9 mouse cellular contexts compared by ENCODE assay signal in genomic region chr5:146424711-146425326, GRCm38 (mm10). TPM values are rescaled to one million over a fixed set of nuclear protein-coding genes. Genes with fewer than 3 reads are reported as not detected.
A peak's percentile ranks its signal among the peaks of the same experiment; 100 is the strongest.
DNase-seq lines count a peak whose midpoint lies in the region; ATAC-seq lines count a peak whose summit lies in the region.
"Had no signal": no experiment of that assay in that cellular context is flagged by ENCODE, and none has a peak within 500 bp of the region (broad histone marks: within the 10 kb centered on the region; RNA-seq: fewer than 3 reads in every experiment).

No protein-coding gene starts in this region.

- H3K27ac ChIP-seq in forebrain, embryonic 14.5 days (ENCODE audit: low read depth, low read length): no peak overlapping the region
- H3K27ac ChIP-seq in forebrain, embryonic 12.5 days: no peak overlapping the region

- 70% methylated on average over 8 of the region's 8 CpGs for WGBS in forebrain, embryonic 14.5 days
- WGBS in forebrain, embryonic 12.5 days: 79% methylated on average over 8 of the region's 8 CpGs

- no peak overlapping the region for H3K4me3 ChIP-seq in forebrain, embryonic 14.5 days (ENCODE audit: low read depth, low read length)
- H3K4me3 ChIP-seq in forebrain, embryonic 12.5 days (replicated peaks): no peak overlapping the region

- H3K4me1 ChIP-seq in forebrain, embryonic 14.5 days (ENCODE audit: control insufficient read depth, insufficient read depth, low read length): no peaks in the 10 kb centered on the region
- no peaks in the 10 kb centered on the region for H3K4me1 ChIP-seq in forebrain, embryonic 12.5 days

- no peaks in the 10 kb centered on the region for H3K9me3 ChIP-seq in forebrain, embryonic 14.5 days (replicated peaks; ENCODE audit: control insufficient read depth, low read length)
- H3K9me3 ChIP-seq in forebrain, embryonic 12.5 days: no peaks in the 10 kb centered on the region

- no peak overlapping the region for H3K4me2 ChIP-seq in forebrain, embryonic 14.5 days (ENCODE audit: low read length)
- H3K4me2 ChIP-seq in forebrain, embryonic 12.5 days: no peak overlapping the region

- H3K27me3 ChIP-seq in forebrain, embryonic 14.5 days (replicated peaks; ENCODE audit: control insufficient read depth, insufficient read depth, low read length): no peaks in the 10 kb centered on the region
- H3K27me3 ChIP-seq in forebrain, embryonic 12.5 days: no peaks in the 10 kb centered on the region

- DNase-seq in forebrain, embryonic 14.5 days (ENCODE audit: low spot score): peak; percentile 48
- peak; percentile 78 to 79 for DNase-seq in frontal cortex, adult 2 months (ENCODE audit: extremely low spot score in 1 of 2, low spot score in 1 of 2)
- peak; percentile 61 for DNase-seq in heart, postnatal 4 days
- DNase-seq in lung, postnatal 14 days: peak; percentile 28
- DNase-seq in kidney, postnatal 10 days: no peak
- no peak for DNase-seq in thymus, postnatal 14 days
- DNase-seq in adrenal gland, postnatal 25 days: no peak

- no peak overlapping the region for H3K9ac ChIP-seq in forebrain, embryonic 14.5 days (ENCODE audit: low read length)
- no peak overlapping the region for H3K9ac ChIP-seq in forebrain, embryonic 12.5 days

- peak; percentile 74 for ATAC-seq in forebrain, embryonic 14.5 days
- ATAC-seq in forebrain, embryonic 12.5 days (ENCODE audit: low FRiP score): no peak
- ATAC-seq: intestine, embryonic 16.5 days had no signal

- no peaks in the 10 kb centered on the region; the same call in 1 of the 2 replicates for H3K36me3 ChIP-seq in forebrain, embryonic 14.5 days (ENCODE audit: control insufficient read depth, insufficient read depth, low read length)
- no peaks in the 10 kb centered on the region for H3K36me3 ChIP-seq in forebrain, embryonic 12.5 days (replicated peaks)

RNA-seq across cellular contexts. Expression of gene Wasf3, which starts 40.0 kb away (rescaled TPM):
- 5.3 and 6.1 TPM in 2 replicates for polyA plus RNA-seq in forebrain, embryonic 14.5 days (2014; fragmentation: Nextera tagmentation; extraction: Ambion mirVana)
- 7.2 and 8.4 TPM in 2 replicates for polyA plus RNA-seq in forebrain, embryonic 12.5 days (2016; fragmentation: Nextera tagmentation; extraction: Ambion mirVana)
- 65.3 and 67.9 TPM in 2 replicates for polyA plus RNA-seq in frontal cortex, adult 2 months (2012; rRNA removed)
- total RNA-seq in heart, postnatal 4 days (2021): under 1 TPM; 0.29 to 0.31 TPM
- total RNA-seq in adrenal gland, postnatal 25 days (2021): 36.6 and 36.9 TPM in 2 replicates

RNA-seq across cellular contexts. Expression of gene Gm6408, which starts 56.9 kb away (rescaled TPM):
- polyA plus RNA-seq in forebrain, embryonic 14.5 days (2014; fragmentation: Nextera tagmentation; extraction: Ambion mirVana): not detected in 2 replicates
- not detected in 2 replicates for polyA plus RNA-seq in forebrain, embryonic 12.5 days (2016; fragmentation: Nextera tagmentation; extraction: Ambion mirVana)
- 0.23 and 0.24 TPM in 2 replicates for polyA plus RNA-seq in frontal cortex, adult 2 months (2012; rRNA removed)
- not detected for total RNA-seq in heart, postnatal 4 days (2021)
- total RNA-seq in adrenal gland, postnatal 25 days (2021): not detected in 2 replicates
- polyA plus RNA-seq: intestine, embryonic 16.5 days had no signal

Comparison
In these comparisons a context has a peak if more than half of its experiments do, and no peak if none do; other contexts are left out.
1. DNase-seq: peak in forebrain, embryonic 14.5 days (single experiment), frontal cortex, adult 2 months (2 of 2), heart, postnatal 4 days (single experiment) and lung, postnatal 14 days (single experiment); none in kidney, postnatal 10 days (single experiment), thymus, postnatal 14 days (single experiment) and adrenal gland, postnatal 25 days (single experiment).